Mouse (Mus musculus) embryonic facial prominence, embryonic 11.5 days (tissue): ENCODE measurements at regions not wholly inside any gene's neighbourhood (a gene's known extent, or its start where the extent isn't known, plus 50 kb on each side); places are given as distances from the start of the nearest gene placed in this dataset.

ENCODE experiments used
- ATAC-seq: fragments of 200-750 bp; cut with Nextera tagmentation; replicated peaks from 2 replicates; pipeline ENCODE4 v1.8.0; 2017; ENCODE audit warnings: low read depth; ENCODE audit not compliant: insufficient number of reproducible peaks, low FRiP score, low TSS enrichment
- DNase-seq: peaks from one replicate; pipeline ENCODE4 v3.0.0-alpha.2; 2015; ENCODE audit warnings: low spot score
- H3K27ac ChIP-seq: fragments of 300-500 bp; sonication (generic); replicated peaks from 2 replicates; pipeline ENCODE4 v1.5.1; 2014; ENCODE audit warnings: mild to moderate bottlenecking, low read depth, low read length, control low read depth
- H3K27me3 ChIP-seq: fragments of 300-500 bp; sonication (generic); 2 replicates; pipeline ENCODE4 v1.6.1; 2014; ENCODE audit warnings: mild to moderate bottlenecking, low read length, moderate library complexity, mixed read lengths; ENCODE audit not compliant: control insufficient read depth, insufficient read depth
- H3K36me3 ChIP-seq: fragments of 300-500 bp; sonication (generic); replicated peaks from 2 replicates; pipeline ENCODE4 v1.6.1; 2014; ENCODE audit warnings: low read depth, mild to moderate bottlenecking, low read length, moderate library complexity, mixed read lengths; ENCODE audit not compliant: control insufficient read depth, insufficient read depth
- H3K4me1 ChIP-seq: fragments of 300-500 bp; sonication (generic); 2 replicates; pipeline ENCODE4 v1.6.1; 2014; ENCODE audit warnings: low read length, mixed read lengths; ENCODE audit not compliant: control insufficient read depth, insufficient read depth
- H3K4me2 ChIP-seq: fragments of 300-500 bp; sonication (generic); 2 replicates; pipeline ENCODE4 v1.6.1; 2014; ENCODE audit warnings: low read depth, mild to moderate bottlenecking, control low read depth, low read length, moderate library complexity
- H3K4me3 ChIP-seq: fragments of 300-500 bp; sonication (generic); 2 replicates; pipeline ENCODE4 v1.5.1; 2014; ENCODE audit warnings: low read depth, low read length, control low read depth
- H3K9ac ChIP-seq: fragments of 300-500 bp; sonication (generic); replicated peaks from 2 replicates; pipeline ENCODE4 v1.6.1; 2014; ENCODE audit warnings: mild to moderate bottlenecking, control low read depth, low read length
- H3K9me3 ChIP-seq: fragments of 300-500 bp; sonication (generic); replicated peaks from 2 replicates; pipeline ENCODE4 v1.6.1; 2016; ENCODE audit warnings: mild to moderate bottlenecking, low read length, inconsistent platforms, mixed read lengths; ENCODE audit not compliant: control insufficient read depth
- WGBS: fragments of 180-500 bp; shearing (Covaris S2); extraction: QIAGEN DNeasy Blood & Tissue Kit; methylation state at CpG from one replicate; pipeline ENCODE4 v1.1.7; 2014; 5-methylcytosine and 5-hydroxymethylcytosine counted together

DNA sequence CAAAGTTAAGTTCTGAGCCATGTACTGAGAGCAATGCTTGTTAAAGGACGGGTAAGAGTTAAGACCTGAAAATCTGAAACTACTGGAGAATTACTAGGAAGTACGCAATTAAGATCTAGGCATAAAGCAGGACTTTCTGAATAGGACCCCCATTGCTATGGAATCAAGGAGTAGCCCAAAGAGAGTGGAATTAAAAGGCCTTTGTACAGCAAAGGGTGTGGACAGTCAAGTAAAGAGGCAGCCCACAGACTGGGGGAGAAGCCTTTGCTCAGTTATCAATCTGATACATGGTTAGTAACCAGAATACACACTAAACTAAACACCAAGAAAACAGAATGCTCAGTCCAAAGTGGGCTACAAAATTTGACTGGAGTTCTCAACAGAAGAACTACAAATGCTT, 104.2 kb upstream of the Serp2 start:
- H3K4me1 ChIP-seq, result peaks cover 2% of the 10 kb centered on the region
- no peak overlapping the region for H3K27ac ChIP-seq
- WGBS, result 73% methylated on average over 2 of the region's 2 CpGs
- no peaks in the 10 kb centered on the region for H3K27me3 ChIP-seq
- DNase-seq (no peak), ATAC-seq (no peak)
- H3K9ac ChIP-seq, result no peak overlapping the region
- H3K4me2 ChIP-seq, result no peak overlapping the region
- no peaks in the 10 kb centered on the region for H3K9me3 ChIP-seq
- H3K36me3 ChIP-seq, result no peaks in the 10 kb centered on the region
- H3K4me3 ChIP-seq, result no peak overlapping the region

DNA sequence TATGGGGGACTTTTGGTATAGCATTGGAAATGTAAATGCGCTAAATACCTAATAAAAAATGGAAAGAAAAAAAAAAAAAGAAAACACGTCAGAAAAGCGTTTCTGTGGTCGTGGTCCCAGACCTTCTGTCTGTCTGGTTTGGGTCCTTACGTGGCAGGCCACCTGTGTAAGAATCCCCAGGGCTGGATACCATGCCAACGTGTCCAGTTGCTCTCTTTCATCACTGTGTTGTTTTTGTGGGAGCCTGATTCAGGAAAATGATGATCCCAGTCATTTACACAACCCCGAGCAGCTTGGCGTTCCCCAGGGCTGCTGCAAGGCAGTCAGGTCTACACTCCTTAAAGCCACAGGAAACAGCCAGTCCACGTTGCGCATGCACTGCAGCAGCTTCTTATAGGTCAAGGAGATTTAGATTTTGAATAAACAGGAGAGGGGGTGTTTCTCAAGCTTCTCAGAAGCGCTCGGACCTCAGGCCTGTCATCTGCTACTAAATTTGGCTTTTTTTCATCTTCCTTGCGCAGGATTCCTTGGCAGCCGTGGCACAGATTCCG, 102.3 kb upstream of the Serp2 start:
- H3K36me3 ChIP-seq, result no peaks in the 10 kb centered on the region
- no peak overlapping the region for H3K4me3 ChIP-seq
- H3K4me1 ChIP-seq, result peaks cover 2% of the 10 kb centered on the region
- DNase-seq (no peak), ATAC-seq (no peak)
- H3K9ac ChIP-seq, result no peak overlapping the region
- no peak overlapping the region for H3K4me2 ChIP-seq
- no peaks in the 10 kb centered on the region for H3K9me3 ChIP-seq
- H3K27ac ChIP-seq, result no peak overlapping the region
- H3K27me3 ChIP-seq, result no peaks in the 10 kb centered on the region
- 63% methylated on average over 15 of the region's 15 CpGs for WGBS

DNA sequence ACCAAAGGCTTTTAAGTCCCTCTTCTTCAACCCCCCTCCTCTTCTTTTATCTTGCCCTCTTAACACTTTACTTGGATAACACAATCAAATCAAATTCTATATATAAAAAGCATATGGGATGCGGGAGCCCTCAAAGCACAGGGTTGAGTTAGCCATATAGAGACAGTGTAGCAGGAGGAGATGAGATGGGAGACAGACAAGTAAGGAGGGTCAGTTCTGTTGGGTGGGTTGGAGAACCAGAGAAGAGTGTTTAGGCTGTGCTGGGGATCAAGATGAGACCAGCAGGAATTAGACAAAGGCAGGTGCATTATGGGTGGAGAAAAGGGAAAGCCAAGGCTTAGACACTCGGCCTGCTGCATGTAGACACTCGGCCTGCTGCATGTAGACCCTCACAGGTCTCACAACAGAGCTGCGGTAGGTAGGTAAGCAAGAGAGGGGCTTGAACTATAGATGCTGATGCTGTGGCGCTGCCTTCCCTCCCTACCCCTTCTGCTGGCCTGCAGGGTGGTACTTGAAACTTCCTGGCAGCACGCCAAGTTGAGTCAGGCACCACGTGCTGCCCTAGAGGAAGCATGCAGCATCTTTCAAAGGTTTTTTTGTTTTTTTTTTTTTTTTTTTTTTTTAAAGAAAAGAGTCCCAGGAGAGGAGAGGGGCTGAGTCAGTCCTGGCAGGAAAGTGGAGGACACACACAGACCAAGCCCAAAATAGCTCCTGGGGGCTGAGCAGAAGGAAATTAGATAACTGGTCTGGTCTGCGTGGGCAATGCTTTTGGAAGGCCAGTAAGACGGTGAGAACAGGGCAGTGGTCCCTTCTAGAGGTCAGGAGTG, 101.3 kb upstream of the Serp2 start:
- H3K9ac ChIP-seq, result no peak overlapping the region; the same call in 1 of the 2 replicates
- H3K9me3 ChIP-seq, result no peaks in the 10 kb centered on the region
- H3K4me1 ChIP-seq, result peaks cover 2% of the 10 kb centered on the region
- no peak overlapping the region for H3K4me3 ChIP-seq
- no peak overlapping the region for H3K4me2 ChIP-seq
- H3K27me3 ChIP-seq, result no peaks in the 10 kb centered on the region
- no peaks in the 10 kb centered on the region for H3K36me3 ChIP-seq
- ATAC-seq, result peak; percentile 87
- WGBS, result 39% methylated on average over 9 of the region's 9 CpGs
- peak; percentile 85 for DNase-seq
- no peak overlapping the region; the same call in 1 of the 2 replicates for H3K27ac ChIP-seq

DNA sequence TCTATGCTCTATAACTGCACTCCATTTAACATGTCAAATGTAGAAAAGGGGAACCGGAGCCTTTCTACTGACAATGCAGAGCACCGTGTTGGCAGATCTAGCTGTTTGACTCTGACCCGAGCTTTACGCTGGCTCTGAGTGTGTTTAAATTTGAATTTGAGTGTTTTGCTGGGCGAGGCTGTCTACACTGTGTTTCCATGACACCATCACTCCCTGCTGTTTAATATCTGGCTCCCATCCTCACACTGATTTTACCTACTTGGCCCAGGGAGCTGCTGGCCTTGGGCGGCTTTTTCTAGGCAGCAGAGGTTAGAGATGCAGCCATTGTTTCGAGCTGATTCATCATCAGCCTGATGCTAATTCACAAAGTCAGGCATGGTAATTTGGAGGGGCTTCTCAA, 100.7 kb upstream of the Serp2 start:
- no peak overlapping the region for H3K9ac ChIP-seq
- no peaks in the 10 kb centered on the region for H3K36me3 ChIP-seq
- no peaks in the 10 kb centered on the region for H3K27me3 ChIP-seq
- no peak overlapping the region for H3K27ac ChIP-seq
- no peaks in the 10 kb centered on the region for H3K9me3 ChIP-seq
- H3K4me3 ChIP-seq, result no peak overlapping the region
- ATAC-seq (no peak), DNase-seq (peak; percentile 41)
- peaks cover 2% of the 10 kb centered on the region for H3K4me1 ChIP-seq
- H3K4me2 ChIP-seq, result no peak overlapping the region
- WGBS, result 68% methylated on average over 7 of the region's 7 CpGs

DNA sequence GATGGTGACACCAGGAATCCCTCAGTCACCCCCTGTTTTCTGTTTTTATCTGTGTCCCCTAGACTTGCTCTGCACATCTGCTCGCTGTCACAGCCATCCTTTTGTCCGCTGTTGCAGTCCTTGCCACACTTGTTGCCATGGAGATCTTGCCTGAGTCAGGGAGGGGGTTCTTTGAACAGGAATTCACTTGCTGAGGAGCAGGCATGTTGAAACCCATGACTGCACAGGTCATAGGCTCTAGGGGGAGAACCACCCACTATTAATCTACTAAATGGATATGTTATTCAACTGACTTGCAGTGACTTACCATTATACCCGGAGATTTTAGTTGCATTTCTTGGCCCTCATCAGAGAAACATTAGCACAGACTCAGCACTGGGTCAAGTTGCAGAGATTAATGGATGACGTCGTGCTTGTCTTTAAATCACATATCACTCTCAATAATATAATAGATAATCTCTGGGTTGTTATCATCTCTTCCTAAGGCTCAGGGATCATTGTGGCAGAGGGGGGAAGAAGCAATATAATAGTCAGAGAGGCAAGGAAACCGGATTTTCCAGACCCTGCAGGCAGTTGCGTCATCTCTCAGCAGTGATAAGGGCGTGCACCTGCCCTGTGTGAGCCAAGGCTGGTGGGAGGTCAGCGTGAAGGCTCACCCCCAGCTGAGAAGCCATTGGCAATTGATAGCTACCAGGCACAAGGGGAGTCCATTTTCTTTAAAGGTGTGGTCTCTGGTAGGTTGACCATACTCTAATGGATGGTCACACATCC, 95.9 kb upstream of the Serp2 start:
- Histone ChIP-seq H3K36me3 (no peaks in the 10 kb centered on the region), H3K27ac (no peak overlapping the region), H3K27me3 (no peaks in the 10 kb centered on the region), H3K4me1 (no peaks in the 10 kb centered on the region), H3K4me3 (no peak overlapping the region), H3K4me2 (no peak overlapping the region), H3K9me3 (no peaks in the 10 kb centered on the region), H3K9ac (no peak overlapping the region)
- WGBS, result 64% methylated on average over 9 of the region's 9 CpGs
- DNase-seq, result no peak
- ATAC-seq, result no peak

DNA sequence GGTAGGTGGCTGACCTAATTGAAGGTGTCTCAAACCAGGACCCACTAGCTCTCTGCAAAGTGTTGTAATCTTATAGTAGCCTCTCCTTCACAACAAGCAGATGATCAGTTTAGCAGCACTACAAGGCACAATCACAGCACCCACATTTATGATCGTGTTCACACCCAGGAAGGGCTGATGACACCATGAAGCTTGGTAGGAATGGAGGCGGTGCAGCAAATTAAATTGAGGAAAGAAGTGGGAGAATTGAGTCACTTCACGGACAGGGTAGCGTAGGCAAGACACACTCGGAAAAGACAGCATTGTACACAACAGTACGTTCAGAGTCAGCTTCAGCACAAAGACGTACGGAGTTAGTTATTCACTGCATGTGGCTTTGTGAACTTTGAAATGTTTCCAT, 94.4 kb upstream of the Serp2 start:
- no peaks in the 10 kb centered on the region for H3K36me3 ChIP-seq
- DNase-seq, result no peak
- H3K4me1 ChIP-seq, result no peaks in the 10 kb centered on the region
- no peak overlapping the region for H3K9ac ChIP-seq
- no peak for ATAC-seq
- H3K27me3 ChIP-seq, result no peaks in the 10 kb centered on the region
- H3K4me3 ChIP-seq, result no peak overlapping the region
- no peak overlapping the region for H3K27ac ChIP-seq
- WGBS, result 94% methylated on average over 8 of the region's 8 CpGs
- H3K4me2 ChIP-seq, result no peak overlapping the region
- H3K9me3 ChIP-seq, result no peaks in the 10 kb centered on the region

DNA sequence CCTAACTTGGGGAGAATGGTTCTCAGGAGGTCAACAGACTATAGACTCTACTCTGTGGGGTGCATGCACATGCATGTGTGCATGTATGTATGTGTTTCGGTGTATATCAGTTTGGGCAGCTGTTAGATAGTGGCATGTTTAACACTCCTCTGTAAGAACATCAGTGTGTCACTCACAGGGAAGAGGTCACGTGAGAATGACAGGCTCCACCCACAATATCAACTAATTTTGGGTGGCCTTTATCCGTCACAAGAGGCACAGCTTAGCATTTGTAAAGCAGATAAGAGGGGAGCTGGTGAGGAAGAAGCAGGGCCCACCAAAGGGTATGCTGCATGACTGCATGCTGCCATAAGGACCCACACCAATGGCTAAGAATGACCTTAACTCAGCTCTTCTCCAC, 93.2 kb upstream of the Serp2 start:
- Histone ChIP-seq H3K9ac (no peak overlapping the region), H3K4me2 (no peak overlapping the region), H3K27ac (no peak overlapping the region), H3K4me3 (no peak overlapping the region), H3K9me3 (no peaks in the 10 kb centered on the region), H3K4me1 (no peaks in the 10 kb centered on the region), H3K27me3 (no peaks in the 10 kb centered on the region), H3K36me3 (no peaks in the 10 kb centered on the region)
- no peak for DNase-seq
- 89% methylated on average over 3 of the region's 3 CpGs for WGBS
- ATAC-seq, result no peak

DNA sequence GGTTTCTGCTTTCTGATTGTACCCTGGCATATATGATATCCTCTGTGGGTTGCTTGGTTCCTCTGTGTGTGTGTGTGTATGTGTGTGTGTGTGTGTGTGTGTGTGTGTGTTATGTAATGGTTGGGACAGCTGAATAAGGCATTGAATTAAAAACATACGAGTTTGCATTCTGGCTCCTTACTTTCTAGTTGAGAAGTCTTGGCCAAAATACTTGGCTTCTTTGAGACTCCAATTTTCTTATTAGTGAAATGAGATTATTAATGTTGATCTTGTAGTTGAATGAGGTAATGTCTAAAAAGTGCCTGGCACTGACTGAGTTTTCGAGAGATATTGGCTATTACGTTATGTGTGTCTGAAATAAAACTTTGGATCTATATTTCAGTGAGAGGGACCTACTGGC, 88.0 kb upstream of the Serp2 start:
- DNase-seq (no peak), ATAC-seq (no peak)
- no peak overlapping the region for H3K27ac ChIP-seq
- H3K9me3 ChIP-seq, result no peaks in the 10 kb centered on the region
- H3K4me3 ChIP-seq, result no peak overlapping the region
- H3K4me1 ChIP-seq, result no peaks in the 10 kb centered on the region
- 81% methylated on average over 3 of the region's 3 CpGs for WGBS
- H3K4me2 ChIP-seq, result no peak overlapping the region
- no peaks in the 10 kb centered on the region for H3K27me3 ChIP-seq
- no peaks in the 10 kb centered on the region for H3K36me3 ChIP-seq
- H3K9ac ChIP-seq, result no peak overlapping the region
